Mouse (Mus musculus): ENCODE measurements around the gene Snx5. TPM values are rescaled to one million over a fixed set of nuclear protein-coding genes. Genes with fewer than 3 reads are reported as not detected.

Gene Snx5
- polyA plus RNA-seq, 1 experiment from 2014 or later: 130 TPM

DNA sequence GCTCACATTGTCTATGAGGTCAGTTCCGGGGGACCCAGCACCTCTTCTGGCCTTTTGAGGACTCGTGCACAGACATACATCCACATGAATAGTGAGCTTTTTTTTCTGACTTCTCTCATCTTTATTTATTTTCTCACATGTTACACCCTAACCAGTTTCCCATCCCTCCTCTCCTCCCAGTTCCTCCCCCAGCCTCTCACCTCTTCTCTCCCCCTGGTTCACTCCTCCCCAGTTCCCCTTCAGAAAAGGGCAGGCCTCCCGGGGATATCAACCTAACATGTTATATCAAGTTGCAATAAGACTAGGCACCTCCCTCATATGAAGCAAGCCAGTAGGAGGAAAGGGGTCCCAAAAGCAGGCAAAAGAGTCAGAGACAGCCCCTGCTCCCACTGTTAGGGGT lies 9.9 kb upstream of the Snx5 start:
- Histone ChIP-seq H3K4me2 (replicated peaks) (no peak overlapping the region), H3K27ac (no peak overlapping the region), H3K36me3 (peaks cover 35% of the 10 kb centered on the region), H3K9me3 (no peaks in the 10 kb centered on the region), H3K27me3 (no peaks in the 10 kb centered on the region), H3K9ac (no peak overlapping the region), H3K4me1 (peaks cover 13% of the 10 kb centered on the region), H3K4me3 (no peak overlapping the region)
- WGBS: 75% methylated on average over 3 of the region's 3 CpGs
- ATAC-seq (ENCODE audit: low FRiP score, low read depth): no peak

DNA sequence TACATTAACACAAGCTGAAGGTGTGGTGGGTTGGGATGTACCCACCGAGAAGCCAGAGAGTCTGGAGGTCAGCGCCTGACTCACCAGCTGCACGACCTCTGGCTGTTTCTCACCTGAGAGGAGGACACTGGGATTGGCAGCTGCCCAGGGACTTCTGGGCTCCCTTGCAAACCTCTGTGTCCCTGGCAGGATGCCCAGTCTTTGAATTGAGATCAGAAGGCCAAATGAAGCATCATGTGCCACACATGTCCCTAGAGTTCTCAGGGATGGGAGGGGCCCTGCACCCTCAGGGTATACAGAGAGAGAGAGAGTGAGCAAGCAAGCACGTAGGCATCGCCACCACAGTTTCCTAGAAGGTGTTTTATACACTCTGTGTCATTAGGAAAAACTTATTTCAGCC lies 9.0 kb upstream of the Snx5 start:
- no peak overlapping the region for H3K4me2 ChIP-seq (replicated peaks)
- no peak for ATAC-seq (ENCODE audit: low FRiP score, low read depth)
- 77% methylated on average over 5 of the region's 5 CpGs for WGBS
- no peak overlapping the region for H3K4me3 ChIP-seq
- no peak overlapping the region for H3K27ac ChIP-seq
- no peaks in the 10 kb centered on the region for H3K27me3 ChIP-seq
- H3K9me3 ChIP-seq: no peaks in the 10 kb centered on the region
- H3K4me1 ChIP-seq: peaks cover 15% of the 10 kb centered on the region
- H3K9ac ChIP-seq: no peak overlapping the region; the same call in 1 of the 2 replicates
- H3K36me3 ChIP-seq: peaks cover 35% of the 10 kb centered on the region

- Histone ChIP-seq H3K27me3 (no peaks in the 10 kb centered on the region), H3K36me3 (peaks cover 41% of the 10 kb centered on the region), H3K4me3 (no peak overlapping the region), H3K4me2 (replicated peaks) (no peak overlapping the region), H3K9ac (no peak overlapping the region), H3K4me1 (peaks cover 25% of the 10 kb centered on the region), H3K27ac (no peak overlapping the region), H3K9me3 (no peaks in the 10 kb centered on the region)
- ATAC-seq (ENCODE audit: low FRiP score, low read depth): no peak
- 89% methylated on average over 3 of the region's 3 CpGs for WGBS
These were observed 6.2 kb upstream of the Snx5 start for GRCm38 (mm10) chr2:144276885-144277284.

- no peak overlapping the region for H3K4me3 ChIP-seq
- peak overlapping the region; percentile 22; the same call in 1 of the 2 replicates for H3K27ac ChIP-seq
- H3K9ac ChIP-seq: peak overlapping the region; percentile 48
- peaks cover 33% of the 10 kb centered on the region for H3K36me3 ChIP-seq
- no peaks in the 10 kb centered on the region for H3K27me3 ChIP-seq
- WGBS: 39% methylated on average over 8 of the region's 8 CpGs
- H3K9me3 ChIP-seq: no peaks in the 10 kb centered on the region
- no peak for ATAC-seq (ENCODE audit: low FRiP score, low read depth)
- no peak overlapping the region; the same call in 1 of the 2 replicates for H3K4me2 ChIP-seq (replicated peaks)
- peaks cover 18% of the 10 kb centered on the region for H3K4me1 ChIP-seq
These were observed 4.0 kb upstream of the Snx5 start for GRCm38 (mm10) chr2:144274741-144275140.

DNA sequence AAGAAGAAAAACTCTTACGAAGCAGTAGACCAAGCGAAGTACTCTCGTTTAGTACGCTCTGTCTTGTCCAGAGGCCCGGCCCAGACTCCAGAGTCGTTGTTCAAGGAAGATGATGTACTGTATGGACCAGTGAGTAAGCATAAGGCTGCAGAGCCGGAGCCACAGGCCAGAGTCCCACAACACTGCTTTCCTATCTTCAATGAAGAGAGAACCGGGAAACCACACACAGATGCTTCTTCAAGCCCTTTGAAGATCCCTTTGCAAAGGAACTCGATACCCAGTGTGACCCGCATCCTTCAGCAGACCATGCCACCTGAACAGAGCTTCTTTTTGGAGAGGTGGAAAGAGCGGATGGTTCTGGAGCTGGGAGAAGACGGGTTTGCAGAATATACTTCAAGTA lies 1.4 kb upstream of the Snx5 start:
- peaks cover 41% of the 10 kb centered on the region for H3K4me1 ChIP-seq
- WGBS: 87% methylated on average over 12 of the region's 12 CpGs
- H3K9ac ChIP-seq: no peak overlapping the region
- no peak for ATAC-seq (ENCODE audit: low FRiP score, low read depth)
- no peak overlapping the region for H3K27ac ChIP-seq
- H3K4me2 ChIP-seq (replicated peaks): no peak overlapping the region
- H3K4me3 ChIP-seq: no peak overlapping the region
- H3K9me3 ChIP-seq: no peaks in the 10 kb centered on the region
- H3K36me3 ChIP-seq: peaks cover 20% of the 10 kb centered on the region
- H3K27me3 ChIP-seq: no peaks in the 10 kb centered on the region

DNA sequence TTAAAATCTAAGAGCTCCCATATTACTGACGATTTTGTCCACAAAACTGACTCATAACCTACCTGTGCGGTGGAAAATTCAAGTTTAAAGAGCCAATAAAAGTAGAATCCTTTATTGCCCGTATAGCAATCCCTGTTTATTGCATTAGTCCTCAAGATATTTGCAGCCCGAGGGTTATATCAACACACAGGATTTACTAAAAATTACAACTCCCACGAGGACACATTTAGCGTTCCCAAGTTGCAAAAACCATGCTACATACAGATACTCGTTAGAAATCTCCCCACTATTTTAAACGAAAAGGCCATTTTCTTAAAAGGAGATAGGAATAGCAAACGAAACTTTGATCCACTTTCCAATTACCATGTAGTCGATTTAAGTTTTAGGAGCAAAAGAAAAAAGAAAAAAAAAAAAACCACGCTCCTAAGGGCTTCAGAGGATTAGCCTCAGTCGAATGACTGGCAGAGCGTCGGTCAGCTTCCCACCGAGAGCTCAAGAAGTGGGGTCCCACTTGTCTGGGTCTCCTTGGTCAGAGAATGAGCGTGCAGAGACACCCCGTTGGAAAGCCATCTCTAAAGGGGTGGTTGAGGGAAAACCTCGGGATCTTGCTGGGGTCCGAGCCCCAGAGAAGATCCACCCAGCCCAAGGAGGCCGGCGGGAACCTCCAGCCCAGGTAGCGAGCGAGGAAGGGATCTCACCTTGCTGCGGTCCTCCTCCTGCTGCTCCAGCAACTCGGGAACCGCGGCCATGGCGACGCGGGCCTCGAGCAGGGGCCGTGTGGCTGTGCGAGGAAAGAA lies 829 bp downstream of the Snx5 start:
- H3K36me3 ChIP-seq: peaks cover 17% of the 10 kb centered on the region
- under 1% methylated on average over 24 of the region's 33 CpGs for WGBS
- ATAC-seq (ENCODE audit: low FRiP score, low read depth): peak; percentile 12; the same call in 1 of the 2 replicates

GRCm38 (mm10) chr2:144269306-144269650 lies 1.4 kb downstream of the Snx5 start:
- no peak overlapping the region for H3K27ac ChIP-seq
- H3K36me3 ChIP-seq: peaks cover 23% of the 10 kb centered on the region
- peak overlapping the region; percentile 77 for H3K4me3 ChIP-seq
- H3K4me2 ChIP-seq (replicated peaks): peak overlapping the region; percentile 75
- WGBS: under 1% methylated on average over 11 of the region's 11 CpGs
- H3K4me1 ChIP-seq: peaks cover 51% of the 10 kb centered on the region
- no peak for ATAC-seq (ENCODE audit: low FRiP score, low read depth)
- no peaks in the 10 kb centered on the region for H3K9me3 ChIP-seq
- H3K27me3 ChIP-seq: no peaks in the 10 kb centered on the region
- H3K9ac ChIP-seq: peak overlapping the region; percentile 97

More for the DNA sequence above, 829 bp downstream of the Snx5 start:
- Histone ChIP-seq H3K27ac (peak overlapping the region; percentile 96), H3K9me3 (no peaks in the 10 kb centered on the region), H3K4me1 (peaks cover 52% of the 10 kb centered on the region), H3K4me2 (replicated peaks) (peak overlapping the region; percentile 75), H3K4me3 (peak overlapping the region; percentile 77), H3K9ac (peak overlapping the region; percentile 97), H3K27me3 (no peaks in the 10 kb centered on the region)

GRCm38 (mm10) chr2:144268446-144269305 lies 2.0 kb downstream of the Snx5 start:
- Histone ChIP-seq H3K4me2 (replicated peaks) (peak overlapping the region; percentile 75), H3K4me1 (peaks cover 48% of the 10 kb centered on the region), H3K9me3 (no peaks in the 10 kb centered on the region), H3K27ac (no peak overlapping the region), H3K36me3 (peaks cover 27% of the 10 kb centered on the region), H3K27me3 (no peaks in the 10 kb centered on the region), H3K4me3 (peak overlapping the region; percentile 77), H3K9ac (peak overlapping the region; percentile 97)
- no peak for ATAC-seq (ENCODE audit: low FRiP score, low read depth)
- 6% methylated on average over 6 of the region's 6 CpGs for WGBS

GRCm38 (mm10) chr2:144267731-144268015 lies 3.0 kb downstream of the Snx5 start:
- no peaks in the 10 kb centered on the region for H3K9me3 ChIP-seq
- no peak for ATAC-seq (ENCODE audit: low FRiP score, low read depth)
- H3K36me3 ChIP-seq: peaks cover 25% of the 10 kb centered on the region
- peaks cover 51% of the 10 kb centered on the region for H3K4me1 ChIP-seq
- H3K27ac ChIP-seq: no peak overlapping the region
- H3K4me3 ChIP-seq: no peak overlapping the region
- H3K4me2 ChIP-seq (replicated peaks): peak overlapping the region; percentile 75
- 30% methylated on average over 1 of the region's 1 CpGs for WGBS
- no peaks in the 10 kb centered on the region for H3K27me3 ChIP-seq
- H3K9ac ChIP-seq: no peak overlapping the region

- Histone ChIP-seq H3K9ac (no peak overlapping the region), H3K4me1 (peaks cover 51% of the 10 kb centered on the region), H3K9me3 (no peaks in the 10 kb centered on the region), H3K27ac (no peak overlapping the region), H3K36me3 (peaks cover 25% of the 10 kb centered on the region), H3K4me2 (replicated peaks) (peak overlapping the region; percentile 75), H3K4me3 (no peak overlapping the region), H3K27me3 (no peaks in the 10 kb centered on the region)
- WGBS: 57% methylated on average over 5 of the region's 5 CpGs
- no peak for ATAC-seq (ENCODE audit: low FRiP score, low read depth)
These were observed 3.5 kb downstream of the Snx5 start for GRCm38 (mm10) chr2:144267004-144267730.

- Histone ChIP-seq H3K36me3 (peaks cover 35% of the 10 kb centered on the region), H3K9ac (no peak overlapping the region), H3K27me3 (no peaks in the 10 kb centered on the region), H3K4me1 (peaks cover 51% of the 10 kb centered on the region), H3K27ac (no peak overlapping the region), H3K4me2 (replicated peaks) (peak overlapping the region; percentile 12), H3K9me3 (no peaks in the 10 kb centered on the region), H3K4me3 (no peak overlapping the region)
- 61% methylated on average over 4 of the region's 4 CpGs for WGBS
- ATAC-seq (ENCODE audit: low FRiP score, low read depth): no peak
These were observed 4.6 kb downstream of the Snx5 start for GRCm38 (mm10) chr2:144265916-144266683.
